Mouse (Mus musculus) left cerebral cortex, postnatal 25 days (tissue): ENCODE data around the gene Ppm1d. TPM values are rescaled to one million over a fixed set of nuclear protein-coding genes. Genes with fewer than 3 reads are reported as not detected.

Source experiments
- DNase-seq, 2 experiments: peaks; one replicate each; pipeline ENCODE4 v3.0.0; 2022; ENCODE audit warnings: low spot score in 2 of 2, mixed read lengths in 1 of 2
- intact Hi-C: fragments of 180-260 bp; cut with DNase I; formaldehyde crosslinking; loops from one replicate; pipeline ENCODE4 v1.15.1; 2025
- total RNA-seq, 2 experiments: library from RNA; stranded (reverse); gene quantifications; 2 replicates each; pipeline ENCODE4 v1.2.3; 2021

The Ppm1d gene
- 10 to 100 TPM; 17.8 to 18.5 TPM for total RNA-seq

DNA sequence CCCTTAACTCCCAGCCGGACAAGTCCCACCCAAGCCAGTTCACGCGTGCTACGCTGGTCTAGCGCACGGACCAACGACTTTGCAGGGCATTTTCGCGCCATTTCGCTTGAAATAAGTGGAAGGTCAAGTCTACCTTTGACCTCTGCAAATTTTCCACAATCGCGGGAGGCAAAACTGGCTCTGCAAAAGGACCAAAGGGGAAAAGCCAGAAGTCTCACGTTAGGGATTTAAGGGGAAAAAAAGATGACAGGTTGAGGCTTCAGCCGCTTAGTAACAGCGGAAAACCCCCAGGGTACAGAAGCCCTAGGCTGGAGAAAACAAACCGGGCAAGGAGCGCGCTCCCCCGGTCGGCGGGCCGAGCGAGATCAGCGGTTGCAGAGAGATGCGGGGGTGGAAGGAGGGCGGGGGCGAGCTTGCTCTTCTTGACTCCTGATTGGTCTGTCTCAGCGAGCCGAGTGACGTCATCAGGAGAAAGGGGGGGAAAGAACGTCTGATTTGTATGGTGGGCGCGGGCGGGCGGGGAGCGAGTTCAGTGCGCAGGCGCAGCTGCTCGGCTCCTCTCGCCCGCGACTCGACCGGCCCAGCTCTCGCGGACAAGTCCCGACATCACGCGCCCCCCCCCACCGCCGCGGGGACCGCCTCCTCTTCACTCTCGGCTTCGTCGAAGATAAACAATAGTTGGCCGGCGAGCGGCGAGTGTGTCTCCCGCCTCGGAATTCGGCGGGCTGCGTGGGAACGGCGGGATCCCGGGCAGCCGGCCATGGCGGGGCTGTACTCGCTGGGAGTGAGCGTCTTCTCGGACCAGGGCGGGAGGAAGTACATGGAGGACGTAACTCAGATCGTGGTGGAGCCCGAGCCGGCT, at the start of gene Ppm1d:
TSS of gene Ppm1d (plus strand) at position 532 of the 862 bp plus-strand sequence.
- intact Hi-C loops, result loop anchor here (1.0 to 2.0 kb wide), 3 partner anchors 42 to 172 kb away; partner anchors contain the start of gene Bcas3
- DNase-seq, result peak; percentile 96 to 99

GRCm38 (mm10) chr11:85264635-85265034, 46.4 kb upstream of the Ppm1d start:
- intact Hi-C loops, result no loop called here
- no peak for DNase-seq

GRCm38 (mm10) chr11:85267393-85267792, 43.7 kb upstream of the Ppm1d start:
- intact Hi-C loops, result no loop called here
- DNase-seq, result no peak

DNA sequence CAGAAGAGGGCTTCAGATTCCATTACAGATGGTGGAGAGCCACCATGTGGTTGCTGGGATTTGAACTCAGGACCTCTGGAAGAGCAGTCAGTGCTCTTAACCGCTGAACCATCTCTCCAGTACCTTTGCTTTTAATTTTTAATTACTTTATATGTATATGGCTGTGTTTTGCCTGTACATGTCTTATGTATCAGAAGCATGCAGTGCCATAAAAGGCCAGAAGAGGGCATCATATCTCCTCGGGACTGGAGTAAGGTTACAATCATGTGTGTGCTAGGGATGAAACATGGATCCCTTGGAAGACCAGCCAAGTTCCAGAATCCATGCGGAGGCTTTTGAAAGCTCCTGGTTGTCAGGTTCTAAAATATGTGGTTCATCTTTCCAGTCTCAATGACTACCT, 40.4 kb upstream of the Ppm1d start:
- intact Hi-C loops, result no loop called here
- DNase-seq, result no peak

GRCm38 (mm10) chr11:85273299-85273698, 37.7 kb upstream of the Ppm1d start:
- intact Hi-C loops, result no loop called here
- DNase-seq, result no peak

DNA sequence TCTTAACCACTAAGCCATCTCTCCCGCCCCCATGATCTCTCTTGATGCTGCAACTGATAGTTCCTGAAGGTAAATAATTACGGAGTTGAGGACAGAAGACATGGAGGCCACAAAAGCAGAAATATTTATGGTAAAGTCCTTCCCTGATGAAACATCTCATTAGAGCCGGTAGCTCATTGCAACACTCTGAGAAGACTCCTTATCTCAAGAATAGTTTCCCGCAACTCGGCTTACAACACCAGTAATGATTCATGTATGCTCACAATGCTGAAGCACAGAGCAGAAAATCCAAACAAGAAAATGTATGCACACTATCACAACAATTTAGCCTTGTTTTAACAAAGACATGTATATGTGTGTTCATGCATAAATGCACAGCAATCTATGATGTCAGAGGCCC, 35.9 kb upstream of the Ppm1d start:
- intact Hi-C loops, result no loop called here
- DNase-seq, result no peak

- intact Hi-C loops, result no loop called here
- no peak for DNase-seq
These were observed 33.4 kb upstream of the Ppm1d start for GRCm38 (mm10) chr11:85277609-85278008.

- no peak for DNase-seq
- intact Hi-C loops, result no loop called here
These were observed 32.9 kb upstream of the Ppm1d start for GRCm38 (mm10) chr11:85278175-85278574.

- intact Hi-C loops, result no loop called here
- no peak for DNase-seq
These were observed 29.7 kb upstream of the Ppm1d start for GRCm38 (mm10) chr11:85281219-85281878.

GRCm38 (mm10) chr11:85297953-85298352, 13.1 kb upstream of the Ppm1d start:
- DNase-seq, result no peak
- intact Hi-C loops, result no loop called here

DNA sequence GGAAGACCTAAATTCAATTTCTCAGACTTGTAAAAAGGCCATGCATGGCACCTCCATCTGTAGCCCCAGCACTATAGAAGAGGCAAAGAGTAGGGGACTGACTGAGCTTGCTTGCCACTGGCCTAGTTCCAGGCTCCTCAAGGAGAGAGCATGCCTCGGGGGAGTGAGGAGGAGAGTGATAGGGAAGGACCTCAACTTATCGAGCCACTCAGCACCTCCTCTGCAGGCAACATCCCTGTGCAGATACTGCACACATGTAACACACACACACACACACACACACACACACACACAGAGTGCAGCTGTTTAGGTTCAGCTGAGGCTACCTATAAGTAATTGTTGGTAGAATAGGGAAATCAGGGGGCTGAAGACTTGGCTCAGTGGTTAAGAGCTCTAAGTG, 11.2 kb upstream of the Ppm1d start:
- intact Hi-C loops, result no loop called here
- DNase-seq, result no peak

GRCm38 (mm10) chr11:85301161-85301560, 9.9 kb upstream of the Ppm1d start:
- DNase-seq, result no peak
- intact Hi-C loops, result no loop called here

- DNase-seq, result no peak
- intact Hi-C loops, result no loop called here
These were observed 9.2 kb upstream of the Ppm1d start for GRCm38 (mm10) chr11:85301836-85302235.

GRCm38 (mm10) chr11:85306577-85307260, 4.3 kb upstream of the Ppm1d start:
- DNase-seq, result no peak
- intact Hi-C loops, result no loop called here

- DNase-seq, result no peak
- intact Hi-C loops, result no loop called here
These were observed 2.2 kb upstream of the Ppm1d start for GRCm38 (mm10) chr11:85308799-85309198.

DNA sequence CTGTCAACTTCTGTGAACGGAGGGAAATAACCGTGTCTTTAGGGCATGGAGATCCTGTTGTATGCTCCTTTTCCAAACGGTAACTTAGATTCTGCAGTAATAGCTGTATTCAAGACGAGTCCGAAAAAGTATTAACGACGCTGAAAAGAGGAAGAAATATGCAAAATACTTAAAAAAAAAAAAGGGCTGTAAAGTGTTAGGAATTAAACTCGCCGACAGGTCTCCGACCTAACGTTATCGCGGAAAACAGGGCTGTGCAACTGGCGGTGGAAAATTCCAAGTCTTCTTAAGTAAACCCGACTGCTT, 684 bp upstream of the Ppm1d start:
- intact Hi-C loops, result loop anchor here (2.0 kb wide), 1 partner anchor 42 kb away; the partner anchor contains the start of gene Bcas3
- no peak for DNase-seq

DNA sequence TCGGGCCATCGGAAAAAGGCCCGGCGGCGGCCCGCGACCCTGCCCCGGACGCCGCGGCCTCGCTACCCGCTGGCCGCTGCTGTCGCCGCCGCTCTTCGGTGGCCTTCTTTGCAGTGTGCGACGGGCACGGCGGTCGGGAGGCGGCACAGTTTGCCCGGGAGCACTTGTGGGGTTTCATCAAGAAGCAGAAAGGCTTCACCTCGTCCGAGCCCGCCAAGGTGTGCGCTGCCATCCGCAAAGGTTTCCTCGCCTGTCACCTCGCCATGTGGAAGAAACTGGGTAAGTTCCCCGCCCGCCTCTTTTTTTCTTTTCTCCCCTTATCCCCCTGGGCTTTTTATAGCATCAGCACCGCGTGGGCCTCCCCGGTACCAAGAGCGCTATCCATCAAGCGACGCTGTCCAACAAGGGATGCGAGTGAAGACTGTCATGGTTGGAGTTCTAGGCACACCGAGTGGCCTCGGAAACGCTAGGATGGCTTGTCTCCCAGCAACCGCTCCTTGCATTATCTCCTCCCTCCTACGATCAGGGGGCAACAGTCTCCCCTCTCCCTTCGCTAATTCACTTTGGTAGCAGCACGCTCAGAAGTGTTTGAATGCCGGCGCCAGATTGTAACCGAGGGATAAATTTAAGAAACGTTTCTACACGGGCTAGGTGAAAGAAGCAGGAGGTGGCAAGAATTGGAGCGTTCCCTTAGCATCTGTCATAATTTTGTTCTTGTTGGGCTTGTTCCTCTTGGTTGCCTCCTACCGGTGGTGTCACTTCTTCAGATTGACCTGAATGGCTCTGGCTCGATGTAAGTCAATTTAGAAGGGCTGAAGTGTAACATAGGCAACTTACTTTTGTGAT, 824 bp downstream of the Ppm1d start:
- intact Hi-C loops, result loop anchor here (1.0 to 2.0 kb wide), 3 partner anchors 41 to 173 kb away; partner anchors contain the start of gene Bcas3
- DNase-seq, result peak; percentile 23 to 71

- intact Hi-C loops, result no loop called here
These were observed 1.8 kb downstream of the Ppm1d start for GRCm38 (mm10) chr11:85312818-85313217.

GRCm38 (mm10) chr11:85313361-85313760, 2.3 kb downstream of the Ppm1d start:
- DNase-seq, result no peak
- intact Hi-C loops, result no loop called here

More at GRCm38 (mm10) chr11:85312818-85313217, 1.8 kb downstream of the Ppm1d start:
- DNase-seq, result peak; percentile 52 to 77
